Mouse (Mus musculus): ENCODE results near the gene Cbx8. TPM values are rescaled to one million over a fixed set of nuclear protein-coding genes. Genes with fewer than 3 reads are reported as not detected.

Cbx8 gene
- polyA plus RNA-seq, 1 experiment = 4.7 TPM

DNA sequence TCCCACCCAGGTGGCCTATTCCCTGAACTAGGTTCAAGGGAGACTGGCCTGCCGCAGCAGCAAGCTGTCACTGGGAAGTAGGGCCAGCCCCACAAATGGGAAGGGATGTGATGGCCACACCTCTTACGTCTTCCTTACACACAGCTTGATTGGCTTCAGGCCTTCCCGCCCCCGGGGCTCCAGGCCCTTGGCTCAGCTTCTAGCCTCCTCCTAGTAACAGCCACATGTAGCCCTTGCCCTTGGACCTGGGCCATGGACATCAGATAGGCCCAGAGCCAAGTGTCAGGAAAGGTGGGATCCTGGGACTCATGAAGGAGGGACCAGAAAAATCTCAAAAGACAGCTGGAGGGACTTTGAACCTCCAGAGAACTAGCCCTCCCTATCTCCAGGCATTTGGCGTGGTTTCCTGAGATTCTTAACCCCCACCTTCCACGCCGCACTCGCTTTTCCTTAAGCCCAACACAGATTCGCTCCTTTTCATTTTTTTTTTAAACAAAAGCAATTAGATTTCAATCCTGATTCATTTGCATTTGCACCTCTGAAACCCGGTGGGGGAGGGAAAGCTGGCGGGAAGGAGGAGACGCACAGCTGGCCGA lies 12.0 kb upstream of the Cbx8 start:
- H3K27me3 ChIP-seq (ENCODE audit: control insufficient read depth, insufficient read depth, low read length) = peaks cover 51% of the 10 kb centered on the region
- peak overlapping the region; percentile 89 for H3K27ac ChIP-seq (ENCODE audit: insufficient read depth, low read depth, low read length)
- H3K4me1 ChIP-seq (ENCODE audit: control insufficient read depth, insufficient read depth, insufficient read length, low read length) = peaks cover 42% of the 10 kb centered on the region
- H3K36me3 ChIP-seq (ENCODE audit: control insufficient read depth, insufficient read depth, low read length) = no peaks in the 10 kb centered on the region
- 3% methylated on average over 13 of the region's 13 CpGs for WGBS
- TF ChIP-seq CTCF (IDR thresholded peaks at IDR 0.05; ENCODE audit: extremely low read depth, insufficient read length, insufficient replicate concordance, low read depth, low read length) (no peak), POLR2A (IDR thresholded peaks at IDR 0.05; ENCODE audit: low read depth, low read length) (peak; percentile 59; the same call in 1 of the 2 replicates)
- H3K4me3 ChIP-seq (ENCODE audit: low read depth, low read length) = peak overlapping the region; percentile 64

DNA sequence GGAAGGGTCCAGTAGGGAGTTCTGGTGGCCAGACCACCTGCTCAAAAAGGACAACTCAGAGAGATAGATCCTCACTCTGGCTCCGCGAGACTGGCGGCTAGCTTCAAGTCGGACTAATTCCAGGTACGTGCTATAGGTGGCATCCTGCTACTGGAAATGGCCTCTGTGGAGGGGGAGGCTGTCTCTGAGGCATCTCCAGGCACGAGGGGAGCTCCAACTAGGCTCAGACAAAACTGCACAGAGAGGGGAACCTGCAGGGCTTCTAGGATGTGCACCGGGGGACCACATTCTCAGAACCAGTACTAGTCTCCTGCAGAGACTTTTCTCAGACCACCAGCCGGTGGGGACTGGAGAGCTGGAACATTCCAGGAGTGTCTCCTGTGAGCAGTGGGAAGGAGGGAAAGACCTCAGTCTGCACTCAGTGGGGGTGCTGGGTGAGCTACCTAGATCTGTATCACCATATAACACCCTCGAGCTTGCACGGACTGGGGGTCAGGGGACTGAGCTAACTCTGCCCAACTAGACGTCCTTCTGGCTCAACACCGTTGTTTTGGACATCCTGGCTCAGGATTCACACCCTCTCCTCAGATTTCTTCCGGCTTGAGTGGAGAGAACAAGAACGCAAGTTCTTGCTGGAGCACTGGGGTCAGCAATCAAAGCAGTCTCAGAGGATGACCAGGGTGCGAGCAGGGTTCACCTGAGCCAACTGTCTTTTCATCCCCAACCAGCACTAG lies 11.3 kb upstream of the Cbx8 start:
- H3K27ac ChIP-seq (ENCODE audit: insufficient read depth, low read depth, low read length) = peak overlapping the region; percentile 50
- H3K4me3 ChIP-seq (ENCODE audit: low read depth, low read length) = peak overlapping the region; percentile 9; the same call in 1 of the 2 replicates
- TF ChIP-seq CTCF (IDR thresholded peaks at IDR 0.05; ENCODE audit: extremely low read depth, insufficient read length, insufficient replicate concordance, low read depth, low read length) (peak; percentile 37; the same call in 1 of the 2 replicates), POLR2A (IDR thresholded peaks at IDR 0.05; ENCODE audit: low read depth, low read length) (no peak)
- peaks cover 39% of the 10 kb centered on the region for H3K4me1 ChIP-seq (ENCODE audit: control insufficient read depth, insufficient read depth, insufficient read length, low read length)
- H3K27me3 ChIP-seq (ENCODE audit: control insufficient read depth, insufficient read depth, low read length) = peaks cover 51% of the 10 kb centered on the region
- no peaks in the 10 kb centered on the region for H3K36me3 ChIP-seq (ENCODE audit: control insufficient read depth, insufficient read depth, low read length)
- 10% methylated on average over 15 of the region's 15 CpGs for WGBS

GRCm38 (mm10) chr11:119051426-119051825 lies 10.7 kb upstream of the Cbx8 start:
- Histone ChIP-seq H3K4me3 (ENCODE audit: low read depth, low read length) (no peak overlapping the region), H3K36me3 (ENCODE audit: control insufficient read depth, insufficient read depth, low read length) (no peaks in the 10 kb centered on the region), H3K27ac (ENCODE audit: insufficient read depth, low read depth, low read length) (no peak overlapping the region), H3K27me3 (ENCODE audit: control insufficient read depth, insufficient read depth, low read length) (peaks cover 54% of the 10 kb centered on the region), H3K4me1 (ENCODE audit: control insufficient read depth, insufficient read depth, insufficient read length, low read length) (peaks cover 44% of the 10 kb centered on the region)
- TF ChIP-seq POLR2A (IDR thresholded peaks at IDR 0.05; ENCODE audit: low read depth, low read length) = no peak

DNA sequence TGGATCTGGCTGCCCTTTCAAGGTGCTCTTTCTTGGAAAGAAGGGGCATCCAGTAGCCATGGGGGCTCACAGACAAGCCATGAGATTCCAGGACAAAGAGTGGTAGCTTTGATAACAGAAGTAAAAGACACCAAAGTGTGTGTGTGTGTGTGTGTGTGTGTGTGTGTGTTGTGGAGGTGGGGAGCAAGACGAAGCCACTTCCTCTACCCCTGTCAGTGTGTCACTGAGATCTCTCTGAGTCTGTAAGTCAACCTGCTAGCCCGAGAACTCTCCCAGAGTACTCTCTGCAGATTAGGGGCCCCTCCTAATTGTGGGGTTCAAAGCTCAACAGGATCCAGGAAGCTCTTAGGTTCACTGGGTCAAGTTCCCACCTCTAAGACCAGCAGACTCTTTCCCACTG lies 9.6 kb upstream of the Cbx8 start:
- WGBS = 0% methylated on average over 2 of the region's 2 CpGs
- peaks cover 59% of the 10 kb centered on the region for H3K27me3 ChIP-seq (ENCODE audit: control insufficient read depth, insufficient read depth, low read length)
- H3K4me1 ChIP-seq (ENCODE audit: control insufficient read depth, insufficient read depth, insufficient read length, low read length) = peaks cover 48% of the 10 kb centered on the region
- peak overlapping the region; percentile 71 for H3K27ac ChIP-seq (ENCODE audit: insufficient read depth, low read depth, low read length)
- no peak overlapping the region for H3K4me3 ChIP-seq (ENCODE audit: low read depth, low read length)
- no peak for TF ChIP-seq CTCF (IDR thresholded peaks at IDR 0.05; ENCODE audit: extremely low read depth, insufficient read length, insufficient replicate concordance, low read depth, low read length)
- H3K36me3 ChIP-seq (ENCODE audit: control insufficient read depth, insufficient read depth, low read length) = no peaks in the 10 kb centered on the region

DNA sequence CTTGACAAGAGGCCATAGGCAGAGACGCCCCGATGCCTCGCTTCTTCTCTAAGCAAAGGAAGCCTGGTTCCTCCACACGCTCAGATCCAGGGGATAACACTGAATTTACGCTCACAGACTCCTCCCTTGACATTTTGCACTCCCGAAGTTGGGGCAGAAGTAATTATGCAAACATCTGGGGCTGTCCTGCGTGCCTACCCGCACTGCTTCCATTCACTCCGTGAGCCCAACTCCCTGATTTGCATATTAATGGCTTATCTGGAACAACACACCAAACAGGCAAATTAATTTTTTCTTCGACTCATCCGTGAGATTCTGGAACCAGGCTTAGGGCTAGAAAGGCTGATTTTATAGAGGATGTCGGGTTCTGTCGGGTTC lies 7.4 kb upstream of the Cbx8 start:
- Histone ChIP-seq H3K27me3 (ENCODE audit: control insufficient read depth, insufficient read depth, low read length) (peaks cover 57% of the 10 kb centered on the region), H3K36me3 (ENCODE audit: control insufficient read depth, insufficient read depth, low read length) (no peaks in the 10 kb centered on the region), H3K4me1 (ENCODE audit: control insufficient read depth, insufficient read depth, insufficient read length, low read length) (peaks cover 50% of the 10 kb centered on the region), H3K4me3 (ENCODE audit: low read depth, low read length) (peak overlapping the region; percentile 27; the same call in 1 of the 2 replicates), H3K27ac (ENCODE audit: insufficient read depth, low read depth, low read length) (no peak overlapping the region)
- TF ChIP-seq POLR2A (IDR thresholded peaks at IDR 0.05; ENCODE audit: low read depth, low read length) (no peak), CTCF (IDR thresholded peaks at IDR 0.05; ENCODE audit: extremely low read depth, insufficient read length, insufficient replicate concordance, low read depth, low read length) (no peak)
- WGBS = 12% methylated on average over 13 of the region's 13 CpGs

DNA sequence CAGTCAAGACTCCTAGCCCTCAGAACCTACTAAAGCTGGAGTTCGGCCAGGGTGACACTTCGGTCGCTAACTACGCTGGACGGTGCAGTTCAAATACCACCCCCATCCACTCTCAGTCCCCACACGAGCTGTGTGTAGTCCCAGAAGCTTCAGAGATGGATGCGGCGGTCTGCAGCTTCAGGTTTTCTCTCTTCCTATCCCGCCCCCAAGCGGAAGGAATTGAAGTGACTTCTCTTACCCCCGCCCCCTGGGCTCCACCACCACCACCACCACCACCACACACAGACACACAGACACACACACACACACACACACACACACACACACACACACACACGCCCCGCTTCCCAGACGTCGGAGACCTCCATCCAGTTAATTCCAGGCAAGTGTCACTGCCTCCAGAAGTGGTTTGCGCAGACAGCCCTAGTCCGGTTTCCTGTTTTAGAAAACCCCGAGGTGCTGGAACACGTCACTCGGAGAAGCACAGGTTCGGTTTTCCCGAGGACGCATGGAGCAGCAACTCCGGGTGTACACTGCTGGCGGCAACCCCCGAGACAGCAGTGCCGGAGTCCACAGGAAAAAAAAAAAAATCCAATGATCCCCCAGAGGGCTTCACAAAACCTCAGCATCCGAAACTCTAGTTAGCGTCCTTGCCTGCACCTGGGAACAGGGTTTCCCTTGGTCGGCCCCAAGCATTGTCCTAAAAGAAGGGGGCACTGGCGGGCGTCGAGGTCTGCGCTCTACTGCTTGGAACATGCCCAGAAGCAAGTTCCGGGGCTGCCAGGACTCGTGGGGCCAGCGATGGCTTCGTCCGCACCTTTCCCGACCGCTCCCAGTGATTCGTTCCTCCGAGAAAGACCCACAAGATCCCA lies 6.7 kb upstream of the Cbx8 start:
- Histone ChIP-seq H3K4me1 (ENCODE audit: control insufficient read depth, insufficient read depth, insufficient read length, low read length) (peaks cover 52% of the 10 kb centered on the region), H3K27ac (ENCODE audit: insufficient read depth, low read depth, low read length) (no peak overlapping the region), H3K27me3 (ENCODE audit: control insufficient read depth, insufficient read depth, low read length) (peaks cover 63% of the 10 kb centered on the region), H3K36me3 (ENCODE audit: control insufficient read depth, insufficient read depth, low read length) (no peaks in the 10 kb centered on the region), H3K4me3 (ENCODE audit: low read depth, low read length) (peak overlapping the region; percentile 27)
- no peak for TF ChIP-seq CTCF (IDR thresholded peaks at IDR 0.05; ENCODE audit: extremely low read depth, insufficient read length, insufficient replicate concordance, low read depth, low read length)
- WGBS = 3% methylated on average over 43 of the region's 43 CpGs

Data from small intestine, adult 2 months (tissue).